Mouse (Mus musculus): Measurements from ENCODE around the gene 4930555G01Rik. TPM values are rescaled to one million over a fixed set of nuclear protein-coding genes. Genes with fewer than 3 reads are reported as not detected.
"Not testable (repeated sequence)": the region's sequence is repeated elsewhere in the genome, so short reads cannot be mapped to it uniquely, and the experiment has no call there.

4930555G01Rik gene
- polyA plus RNA-seq (2016; fragmentation: Nextera tagmentation; extraction: Ambion mirVana) = not detected in 2 replicates

GRCm38 (mm10) chr14:5050329-5050728 is at the start of gene 4930555G01Rik:
Gene 4930555G01Rik, plus strand, starts transcription at chr14:5050629.
- not testable (repeated sequence) for H3K4me3 ChIP-seq; H3K36me3 ChIP-seq; DNase-seq (ENCODE audit: low spot score); H3K4me1 ChIP-seq; H3K27me3 ChIP-seq (ENCODE audit: low read depth, poor library complexity, severe bottlenecking); H3K9me3 ChIP-seq (replicated peaks); H3K27ac ChIP-seq (replicated peaks)
- WGBS = no CpG with 5 or more reads among the region's 3 CpGs

DNA sequence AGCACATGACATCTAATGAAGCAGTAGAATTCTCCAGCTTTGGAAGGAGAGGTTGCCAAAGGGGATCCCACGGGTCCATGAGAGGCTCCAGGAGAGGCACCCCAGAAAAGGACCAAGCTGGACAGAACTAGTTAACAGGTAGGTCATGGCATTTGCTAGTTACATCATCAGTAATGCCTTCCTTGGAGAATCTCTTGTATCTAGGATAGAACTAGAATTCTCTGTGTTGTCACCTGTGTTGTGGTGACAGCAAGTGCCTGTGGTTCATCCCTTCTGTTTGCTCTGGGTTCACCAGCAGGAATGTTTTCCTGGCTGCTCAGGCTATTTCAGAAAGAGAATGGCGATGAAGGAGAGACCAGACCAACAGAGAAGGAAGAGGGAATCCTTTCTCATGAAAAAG is 34.8 kb upstream of the 4930555G01Rik start, which contains the start of gene Gm3298:
Gene Gm3298 (plus strand): TSS at position 301 of the 400 bp plus-strand sequence.
- not testable (repeated sequence) for DNase-seq (ENCODE audit: low spot score); H3K9me3 ChIP-seq (replicated peaks); H3K4me1 ChIP-seq; H3K27me3 ChIP-seq (ENCODE audit: low read depth, poor library complexity, severe bottlenecking); H3K4me3 ChIP-seq; H3K36me3 ChIP-seq; H3K27ac ChIP-seq (replicated peaks)
- WGBS = 64% methylated on average over 1 of the region's 2 CpGs

DNA sequence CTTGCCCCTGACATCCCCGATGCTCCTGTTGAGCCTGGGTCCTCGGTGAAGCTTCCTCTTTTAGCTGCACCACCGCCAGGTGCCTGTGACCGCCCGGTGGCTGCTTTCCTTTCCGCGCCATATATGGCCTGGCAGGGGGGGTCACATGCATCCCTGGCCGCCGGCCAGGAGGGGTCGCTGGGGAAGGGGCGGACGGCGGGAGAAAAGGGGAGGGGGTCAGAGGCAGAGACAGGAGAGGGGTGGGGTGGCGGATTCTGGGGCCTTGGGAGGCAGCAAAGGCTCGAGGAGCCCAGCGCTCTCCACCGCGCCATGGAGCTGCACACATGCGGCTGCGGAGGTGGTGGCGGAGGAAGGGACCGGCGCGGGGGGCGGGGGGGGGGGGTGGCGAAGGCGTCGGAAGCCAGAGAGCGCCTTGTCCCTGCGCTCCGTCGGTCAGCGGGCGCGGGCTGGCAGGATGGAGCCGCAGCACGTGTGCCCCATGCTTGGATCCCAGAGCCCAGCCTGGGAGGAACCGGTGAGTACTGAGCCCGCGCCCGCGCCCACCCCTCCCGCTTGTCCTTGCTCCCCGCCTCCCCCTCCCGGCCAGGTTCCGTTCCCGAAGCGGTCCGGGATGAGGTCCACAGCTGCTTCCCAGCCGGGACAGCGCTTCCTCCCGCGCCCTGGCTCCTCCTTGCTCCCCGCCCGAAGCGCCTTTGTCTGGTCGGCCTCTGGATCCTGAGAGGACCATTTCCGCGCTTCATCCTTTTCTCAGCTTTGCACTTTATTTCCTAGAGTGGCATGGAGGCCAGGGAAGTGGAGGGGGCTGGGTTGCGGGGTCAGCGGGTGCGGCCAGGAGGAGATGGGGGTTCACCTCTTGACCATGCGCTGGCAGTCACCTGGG is 20.4 kb downstream of the 4930555G01Rik start, which contains the start of gene Gm8281:
Gene Gm8281 (plus strand): TSS at position 430 of the 880 bp plus-strand sequence.
- H3K36me3 ChIP-seq; H3K9me3 ChIP-seq (replicated peaks); H3K4me1 ChIP-seq; H3K27me3 ChIP-seq (ENCODE audit: low read depth, poor library complexity, severe bottlenecking): not testable (repeated sequence)
- H3K4me3 ChIP-seq = peak within 1 kb of the TSS; percentile 57
- 3% methylated on average over 38 of the region's 63 CpGs for WGBS
- peak; percentile 56 for DNase-seq (ENCODE audit: low spot score)
- H3K27ac ChIP-seq (replicated peaks) = peak within 1 kb of the TSS; percentile 82

Other genes with a start within 250 kb of the 4930555G01Rik start
- gene Gm3269, start 212.5 kb upstream of the 4930555G01Rik start, polyA plus RNA-seq (2016; fragmentation: Nextera tagmentation; extraction: Ambion mirVana) = not detected in 2 replicates
- 1.4 TPM in 1 of 2 replicates, not detected in the other for gene Gm3264, start 195.1 kb upstream of the 4930555G01Rik start, polyA plus RNA-seq (2016; fragmentation: Nextera tagmentation; extraction: Ambion mirVana)
- gene Gm3278, start 158.2 kb upstream of the 4930555G01Rik start, polyA plus RNA-seq (2016; fragmentation: Nextera tagmentation; extraction: Ambion mirVana) = 0.20 TPM in 1 of 2 replicates, not detected in the other
- gene Gm8297, start 66.7 kb upstream of the 4930555G01Rik start, polyA plus RNA-seq (2016; fragmentation: Nextera tagmentation; extraction: Ambion mirVana) = not detected in 2 replicates
- gene Gm3298, start 34.7 kb upstream of the 4930555G01Rik start, polyA plus RNA-seq (2016; fragmentation: Nextera tagmentation; extraction: Ambion mirVana) = not detected in 2 replicates
- 1.2 and 1.7 TPM in 2 replicates for gene Gm8281, start 20.4 kb downstream of the 4930555G01Rik start, polyA plus RNA-seq (2016; fragmentation: Nextera tagmentation; extraction: Ambion mirVana)
- not detected in 2 replicates for gene Gm8279, start 80.9 kb downstream of the 4930555G01Rik start, polyA plus RNA-seq (2016; fragmentation: Nextera tagmentation; extraction: Ambion mirVana)
- not detected in 2 replicates for gene Gm3317, start 113.9 kb downstream of the 4930555G01Rik start, polyA plus RNA-seq (2016; fragmentation: Nextera tagmentation; extraction: Ambion mirVana)
- not detected in 2 replicates for gene Gm8271, start 135.2 kb downstream of the 4930555G01Rik start, polyA plus RNA-seq (2016; fragmentation: Nextera tagmentation; extraction: Ambion mirVana)
- gene Gm3526, start 210.0 kb downstream of the 4930555G01Rik start, polyA plus RNA-seq (2016; fragmentation: Nextera tagmentation; extraction: Ambion mirVana) = not detected in 2 replicates